Mouse (Mus musculus): ENCODE measurements at regions not wholly inside any gene's neighbourhood (a gene's known extent, or its start where the extent isn't known, plus 50 kb on each side); places are given as distances from the start of the nearest gene placed in this dataset.

DNA sequence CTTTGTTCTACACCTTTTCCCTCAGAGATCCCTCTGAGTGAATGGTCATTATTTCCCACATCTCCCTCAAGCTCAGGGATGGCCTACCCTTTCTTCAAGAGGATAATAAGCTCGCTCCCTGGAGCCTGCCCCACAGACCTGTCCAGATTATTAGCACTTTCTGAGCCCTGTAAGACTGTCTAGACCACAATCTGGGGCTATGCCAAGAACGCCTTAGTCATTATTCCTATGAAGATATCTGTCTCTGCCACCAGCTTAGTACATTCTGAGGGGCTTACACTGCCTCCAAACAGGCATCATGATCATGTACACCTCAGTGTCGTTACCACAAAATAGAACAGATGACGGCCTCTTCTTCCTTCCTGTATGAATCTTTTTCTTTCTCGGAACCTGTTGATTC, 124.9 kb downstream of the Cpeb2 start:
- no peak for TF ChIP-seq CTCF (IDR thresholded peaks at IDR 0.05; ENCODE audit: extremely low read depth, insufficient read depth, insufficient read length, insufficient replicate concordance)
- TF ChIP-seq POLR2A (IDR thresholded peaks at IDR 0.05; ENCODE audit: low read depth, low read length): no peak
